Mouse (Mus musculus): ENCODE data around the gene S1pr4. TPM values are rescaled to one million over a fixed set of nuclear protein-coding genes. Genes with fewer than 3 reads are reported as not detected.

The S1pr4 gene
- total and polyA plus RNA-seq, 3 experiments: 0.81 to 3.1 (median 1.1) TPM

DNA sequence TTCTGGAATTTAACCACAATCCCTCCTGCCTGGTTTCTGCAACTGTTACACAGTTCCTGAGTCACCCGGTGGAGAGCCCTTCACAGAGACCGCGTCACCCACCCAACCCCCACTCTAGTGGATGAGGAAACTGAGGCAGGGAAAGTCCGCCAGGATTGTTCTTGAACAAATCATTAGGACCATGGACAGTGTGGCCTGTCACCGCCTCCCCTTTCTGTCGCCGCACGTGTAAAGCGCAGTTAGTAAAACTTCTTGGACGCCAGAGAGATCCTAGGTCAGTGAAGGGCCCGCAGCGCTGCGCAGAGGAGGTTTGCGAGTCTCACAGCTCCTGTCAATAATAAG lies 47.0 kb downstream of the S1pr4 start:
- intact Hi-C loops (cut with DNase I): loop anchor here (5.0 kb wide), 1 partner anchor 166 kb away; no protein-coding TSS in a partner anchor
- Histone ChIP-seq H3K4me1 (ENCODE audit: control insufficient read depth, insufficient read depth, low read length) (no peaks in the 10 kb centered on the region), H3K9ac (ENCODE audit: low read depth, low read length) (no peak overlapping the region), H3K79me2 (replicated peaks; ENCODE audit: control insufficient read depth, insufficient read depth, low read length) (no peaks in the 10 kb centered on the region), H3K4me3 (no peak overlapping the region), H3K36me3 (ENCODE audit: control insufficient read depth, insufficient read depth, low read length) (no peaks in the 10 kb centered on the region), H3K27me3 (ENCODE audit: control insufficient read depth, insufficient read depth, low read length) (peaks cover 17% of the 10 kb centered on the region), H3K27ac (no peak overlapping the region)
- TF ChIP-seq POLR2A (IDR thresholded peaks at IDR 0.05; ENCODE audit: insufficient read depth, low read depth, low read length) (no peak), EP300 (IDR thresholded peaks at IDR 0.05; ENCODE audit: insufficient read depth, low read depth, low read length) (no peak), CTCF (IDR thresholded peaks at IDR 0.05) (no peak)
- no peak for DNase-seq
- 4% methylated on average over 14 of the region's 14 CpGs for WGBS

DNA sequence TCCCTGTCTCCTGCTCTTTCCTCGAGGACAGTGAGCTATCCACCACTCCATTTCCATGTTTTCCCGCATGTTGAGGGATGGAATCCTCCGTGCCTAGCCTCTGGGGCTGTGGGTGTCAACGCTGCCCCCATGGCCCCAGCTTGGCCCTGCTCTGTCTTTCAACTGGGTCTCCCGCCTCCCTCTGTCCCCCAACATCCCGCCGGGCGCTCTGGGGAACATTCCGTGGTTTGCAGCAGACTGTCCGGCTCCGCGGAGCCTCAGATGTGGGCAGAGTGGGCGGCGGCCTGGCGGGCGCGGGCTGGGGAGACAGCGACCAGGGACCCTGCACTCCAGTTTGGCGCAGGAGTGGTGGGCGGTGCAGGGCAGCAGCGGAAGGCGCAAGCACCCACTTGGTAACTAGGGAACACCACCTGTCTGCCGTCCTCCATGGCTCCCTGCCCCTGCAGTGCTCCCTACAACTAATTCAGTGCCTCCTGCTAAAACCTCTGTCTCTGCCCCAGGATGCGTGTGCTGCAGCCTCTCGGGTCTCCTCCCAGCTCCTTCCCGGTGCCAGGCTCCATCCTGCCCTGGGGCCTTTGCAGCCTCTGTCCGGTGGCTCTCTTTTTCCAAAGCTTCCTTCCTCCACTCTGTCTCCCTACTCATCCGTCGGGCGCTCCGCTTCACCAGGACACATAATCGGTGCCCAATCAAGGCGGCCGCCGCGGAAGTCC lies 47.5 kb downstream of the S1pr4 start:
- no peak for DNase-seq
- H3K4me1 ChIP-seq (ENCODE audit: control insufficient read depth, insufficient read depth, low read length): no peaks in the 10 kb centered on the region
- H3K27me3 ChIP-seq (ENCODE audit: control insufficient read depth, insufficient read depth, low read length): peaks cover 17% of the 10 kb centered on the region
- no peaks in the 10 kb centered on the region for H3K36me3 ChIP-seq (ENCODE audit: control insufficient read depth, insufficient read depth, low read length)
- H3K27ac ChIP-seq: no peak overlapping the region
- H3K4me3 ChIP-seq: no peak overlapping the region
- intact Hi-C loops (cut with DNase I): loop anchor here (5.0 kb wide), 1 partner anchor 165 kb away; no protein-coding TSS in a partner anchor
- no peaks in the 10 kb centered on the region for H3K79me2 ChIP-seq (replicated peaks; ENCODE audit: control insufficient read depth, insufficient read depth, low read length)
- TF ChIP-seq EP300 (IDR thresholded peaks at IDR 0.05; ENCODE audit: insufficient read depth, low read depth, low read length): no peak
- no peak for TF ChIP-seq POLR2A (IDR thresholded peaks at IDR 0.05; ENCODE audit: insufficient read depth, low read depth, low read length)
- no peak for TF ChIP-seq CTCF (IDR thresholded peaks at IDR 0.05)
- no peak overlapping the region for H3K9ac ChIP-seq (ENCODE audit: low read depth, low read length)
- WGBS: 4% methylated on average over 36 of the region's 36 CpGs

DNA sequence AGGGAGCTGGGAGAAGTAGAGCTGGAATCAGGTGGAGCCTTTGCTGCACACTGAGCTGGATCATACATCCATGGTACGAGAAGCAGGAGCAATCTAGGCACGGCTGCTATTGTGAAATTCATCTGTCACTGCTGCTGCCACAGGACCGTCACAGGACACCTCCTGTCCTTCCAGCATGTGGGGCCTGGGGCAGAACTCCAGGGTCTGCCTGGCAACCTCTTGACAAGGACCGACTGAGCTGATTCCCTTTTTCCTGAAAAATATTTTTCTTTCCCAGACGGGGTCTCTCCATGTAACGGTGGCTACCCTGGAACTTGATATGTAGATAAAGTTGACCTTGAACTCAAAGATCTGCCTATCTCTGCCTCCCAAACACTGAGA lies 48.6 kb downstream of the S1pr4 start:
- 24% methylated on average over 6 of the region's 6 CpGs for WGBS

DNA sequence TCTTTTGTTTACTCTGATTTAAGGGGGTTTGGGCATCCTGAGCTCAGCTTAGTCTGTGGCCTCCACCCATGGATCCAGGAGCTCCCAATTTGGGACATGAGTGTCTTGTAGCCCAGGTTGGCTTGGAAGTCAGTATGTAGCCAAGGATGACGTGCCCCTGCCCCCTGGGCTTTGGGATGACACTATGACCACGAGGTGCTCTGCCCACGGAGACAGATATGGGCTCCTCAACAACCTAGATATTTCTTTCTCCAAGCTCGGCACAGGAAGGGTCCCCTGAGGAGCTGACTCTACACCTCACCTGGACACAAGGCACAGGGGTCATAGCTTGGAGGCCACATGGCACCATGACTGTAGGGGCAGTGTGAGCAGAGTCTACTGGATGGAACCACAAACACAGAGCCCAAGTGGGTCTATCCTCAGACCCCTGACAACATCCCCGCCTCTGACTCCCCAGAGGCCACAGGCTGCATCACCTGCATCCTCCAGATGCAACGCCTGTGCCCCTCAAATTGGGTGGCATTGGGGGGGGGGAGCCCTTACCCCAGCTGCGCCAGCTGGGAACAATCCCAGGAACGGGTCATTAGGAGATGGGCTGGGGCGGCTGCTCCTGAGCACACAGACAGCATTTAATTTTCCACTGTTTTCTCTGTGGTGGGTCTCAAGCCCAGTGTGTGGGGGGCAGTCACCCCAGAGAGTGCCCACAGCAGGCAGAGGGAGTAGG lies 49.1 kb downstream of the S1pr4 start:
- Histone ChIP-seq H3K9ac (ENCODE audit: low read depth, low read length) (no peak overlapping the region), H3K27ac (no peak overlapping the region), H3K79me2 (replicated peaks; ENCODE audit: control insufficient read depth, insufficient read depth, low read length) (no peaks in the 10 kb centered on the region), H3K27me3 (ENCODE audit: control insufficient read depth, insufficient read depth, low read length) (peaks cover 17% of the 10 kb centered on the region), H3K4me1 (ENCODE audit: control insufficient read depth, insufficient read depth, low read length) (no peaks in the 10 kb centered on the region), H3K4me3 (no peak overlapping the region), H3K36me3 (ENCODE audit: control insufficient read depth, insufficient read depth, low read length) (no peaks in the 10 kb centered on the region)
- DNase-seq: no peak
- no peak for TF ChIP-seq EP300 (IDR thresholded peaks at IDR 0.05; ENCODE audit: insufficient read depth, low read depth, low read length)
- TF ChIP-seq CTCF (IDR thresholded peaks at IDR 0.05): no peak
- no peak for TF ChIP-seq POLR2A (IDR thresholded peaks at IDR 0.05; ENCODE audit: insufficient read depth, low read depth, low read length)
- intact Hi-C loops (cut with DNase I): loop anchor here (1.0 to 5.0 kb wide), 3 partner anchors 56 to 164 kb away; partner anchors contain the start of gene Gm48552
- WGBS: 60% methylated on average over 9 of the region's 9 CpGs

More for the DNA sequence above, 48.6 kb downstream of the S1pr4 start:
- Histone ChIP-seq H3K79me2 (replicated peaks; ENCODE audit: control insufficient read depth, insufficient read depth, low read length) (no peaks in the 10 kb centered on the region), H3K4me3 (no peak overlapping the region), H3K9ac (ENCODE audit: low read depth, low read length) (no peak overlapping the region), H3K36me3 (ENCODE audit: control insufficient read depth, insufficient read depth, low read length) (no peaks in the 10 kb centered on the region), H3K27ac (no peak overlapping the region), H3K4me1 (ENCODE audit: control insufficient read depth, insufficient read depth, low read length) (no peaks in the 10 kb centered on the region), H3K27me3 (ENCODE audit: control insufficient read depth, insufficient read depth, low read length) (peaks cover 17% of the 10 kb centered on the region)
- DNase-seq: no peak
- TF ChIP-seq CTCF (IDR thresholded peaks at IDR 0.05) (no peak), EP300 (IDR thresholded peaks at IDR 0.05; ENCODE audit: insufficient read depth, low read depth, low read length) (no peak), POLR2A (IDR thresholded peaks at IDR 0.05; ENCODE audit: insufficient read depth, low read depth, low read length) (no peak)
- intact Hi-C loops (cut with DNase I): loop anchor here (5.0 kb wide), 1 partner anchor 164 kb away; no protein-coding TSS in a partner anchor

DNA sequence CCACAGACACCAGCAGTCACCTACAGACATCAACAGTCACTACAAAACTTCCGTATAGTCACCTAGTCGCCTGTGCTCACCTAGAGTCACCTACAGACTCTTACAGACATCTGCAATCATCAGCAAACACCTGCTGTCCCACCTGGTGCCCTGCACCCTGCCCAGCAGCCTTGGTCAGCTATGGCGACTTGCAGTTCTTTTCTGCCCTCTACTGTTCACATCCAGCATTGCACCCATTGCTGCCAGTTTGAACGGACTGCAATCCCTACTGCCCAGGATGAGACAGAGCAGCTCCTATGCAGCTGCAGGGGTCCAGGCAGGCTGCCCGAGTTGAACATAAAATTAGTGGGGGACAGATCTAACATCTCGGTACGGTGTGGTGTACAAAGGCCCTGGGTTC lies 49.8 kb downstream of the S1pr4 start:
- H3K27me3 ChIP-seq (ENCODE audit: control insufficient read depth, insufficient read depth, low read length): peaks cover 17% of the 10 kb centered on the region
- no peaks in the 10 kb centered on the region for H3K79me2 ChIP-seq (replicated peaks; ENCODE audit: control insufficient read depth, insufficient read depth, low read length)
- H3K4me1 ChIP-seq (ENCODE audit: control insufficient read depth, insufficient read depth, low read length): no peaks in the 10 kb centered on the region
- H3K4me3 ChIP-seq: no peak overlapping the region
- peak; percentile 78 to 82 for DNase-seq
- no peaks in the 10 kb centered on the region for H3K36me3 ChIP-seq (ENCODE audit: control insufficient read depth, insufficient read depth, low read length)
- TF ChIP-seq EP300 (IDR thresholded peaks at IDR 0.05; ENCODE audit: insufficient read depth, low read depth, low read length) (peak; percentile 98), CTCF (IDR thresholded peaks at IDR 0.05) (no peak)
- intact Hi-C loops (cut with DNase I): loop anchor here (1.0 to 5.0 kb wide), 3 partner anchors 55 to 163 kb away; partner anchors contain the start of gene Gm48552
- H3K9ac ChIP-seq (ENCODE audit: low read depth, low read length): no peak overlapping the region
- WGBS: under 1% methylated on average over 7 of the region's 7 CpGs
- no peak overlapping the region for H3K27ac ChIP-seq

Small RNA genes within 50 kb of the gene (microRNA-seq; reads per million reads assigned to microRNA genes)
- gene Gm25595: 0 reads per million in 2 experiments

Other genes starting within 250 kb of the S1pr4 start
- under 1 TPM; 0.48 to 0.86 TPM for gene Matk, start 247.2 kb downstream of the S1pr4 start, total RNA-seq (2021)
- 0.97 and 1.5 TPM in 2 replicates for gene Matk, start 247.2 kb downstream of the S1pr4 start, polyA plus RNA-seq (2012; rRNA removed)
- gene Mrpl54, start 233.2 kb downstream of the S1pr4 start, total RNA-seq (2021): 100 to 1,000 TPM in 1 of 2 experiments, 10 to 100 TPM in 1; 85.7 to 101 TPM
- 66.7 and 93.2 TPM in 2 replicates for gene Mrpl54, start 233.2 kb downstream of the S1pr4 start, polyA plus RNA-seq (2012; rRNA removed)
- gene Apba3, start 233.2 kb downstream of the S1pr4 start, total RNA-seq (2021): 100 to 1,000 TPM; 111 to 123 TPM
- gene Apba3, start 233.2 kb downstream of the S1pr4 start, polyA plus RNA-seq (2012; rRNA removed): 151 TPM in 2 replicates
- gene Tjp3, start 208.6 kb downstream of the S1pr4 start, total RNA-seq (2021): not detected
- gene Tjp3, start 208.6 kb downstream of the S1pr4 start, polyA plus RNA-seq (2012; rRNA removed): 0.12 and 0.78 TPM in 2 replicates
- gene Pip5k1c, start 207.2 kb downstream of the S1pr4 start, total RNA-seq (2021): 10 to 100 TPM; 27.0 to 28.0 TPM
- 37.5 and 44.2 TPM in 2 replicates for gene Pip5k1c, start 207.2 kb downstream of the S1pr4 start, polyA plus RNA-seq (2012; rRNA removed)
- 10 to 100 TPM; 16.1 to 18.0 TPM for gene Cactin, start 179.0 kb downstream of the S1pr4 start, total RNA-seq (2021)
- gene Cactin, start 179.0 kb downstream of the S1pr4 start, polyA plus RNA-seq (2012; rRNA removed): 15.4 and 18.0 TPM in 2 replicates
- gene Tbxa2r, start 171.4 kb downstream of the S1pr4 start, total RNA-seq (2021): 1 to 10 TPM; 3.8 to 4.1 TPM
- gene Tbxa2r, start 171.4 kb downstream of the S1pr4 start, polyA plus RNA-seq (2012; rRNA removed): 7.1 and 8.7 TPM in 2 replicates
- gene Gipc3, start 156.9 kb downstream of the S1pr4 start, total RNA-seq (2021): 1 to 10 TPM; 5.5 to 6.4 TPM
- gene Gipc3, start 156.9 kb downstream of the S1pr4 start, polyA plus RNA-seq (2012; rRNA removed): 4.7 and 4.8 TPM in 2 replicates
- 10 to 100 TPM; 55.6 to 58.1 TPM for gene Hmg20b, start 149.7 kb downstream of the S1pr4 start, total RNA-seq (2021)
- 44.3 and 54.9 TPM in 2 replicates for gene Hmg20b, start 149.7 kb downstream of the S1pr4 start, polyA plus RNA-seq (2012; rRNA removed)
- 10 to 100 TPM; 10.6 to 11.1 TPM for gene Mfsd12, start 142.6 kb downstream of the S1pr4 start, total RNA-seq (2021)
- 9.6 and 10.5 TPM in 2 replicates for gene Mfsd12, start 142.6 kb downstream of the S1pr4 start, polyA plus RNA-seq (2012; rRNA removed)
- gene 4930404N11Rik, start 134.3 kb downstream of the S1pr4 start, total RNA-seq (2021): 1 to 10 TPM in 1 of 2 experiments, under 1 TPM in 1; 0.64 to 1.1 TPM
- gene 4930404N11Rik, start 134.3 kb downstream of the S1pr4 start, polyA plus RNA-seq (2012; rRNA removed): 0.32 and 1.2 TPM in 2 replicates
- 10 to 100 TPM; 29.9 to 31.5 TPM for gene Fzr1, start 121.6 kb downstream of the S1pr4 start, total RNA-seq (2021)
- gene Fzr1, start 121.6 kb downstream of the S1pr4 start, polyA plus RNA-seq (2012; rRNA removed): 49.3 and 56.1 TPM in 2 replicates
- gene Dohh, start 115.7 kb downstream of the S1pr4 start, total RNA-seq (2021): 10 to 100 TPM; 46.6 to 53.8 TPM
- 48.5 and 56.9 TPM in 2 replicates for gene Dohh, start 115.7 kb downstream of the S1pr4 start, polyA plus RNA-seq (2012; rRNA removed)
- 1 to 10 TPM in 1 of 2 experiments, under 1 TPM in 1; 0.73 to 1.9 TPM for gene Gm48551, start 115.7 kb downstream of the S1pr4 start, total RNA-seq (2021)
- 2.1 and 3.5 TPM in 2 replicates for gene Gm48551, start 115.7 kb downstream of the S1pr4 start, polyA plus RNA-seq (2012; rRNA removed)
- 1 to 10 TPM in 1 of 2 experiments, not detected in 1; 1.2 TPM for gene Gm48552, start 111.1 kb downstream of the S1pr4 start, total RNA-seq (2021)
- gene Gm48552, start 111.1 kb downstream of the S1pr4 start, polyA plus RNA-seq (2012; rRNA removed): 0.88 and 1.2 TPM in 2 replicates
- 1 to 10 TPM; 2.0 to 2.3 TPM for gene Smim24, start 107.1 kb downstream of the S1pr4 start, total RNA-seq (2021)
- gene Smim24, start 107.1 kb downstream of the S1pr4 start, polyA plus RNA-seq (2012; rRNA removed): 8.3 and 8.6 TPM in 2 replicates
- gene Nfic, start 44.5 kb downstream of the S1pr4 start, total RNA-seq (2021): 100 to 1,000 TPM in 1 of 2 experiments, 10 to 100 TPM in 1; 94.2 to 104 TPM
- gene Nfic, start 44.5 kb downstream of the S1pr4 start, polyA plus RNA-seq (2012; rRNA removed): 59.9 and 80.1 TPM in 2 replicates
- under 1 TPM in 1 of 2 experiments, not detected in 1; 0.16 TPM for gene Celf5, start 17.4 kb downstream of the S1pr4 start, total RNA-seq (2021)
- 0.39 and 0.73 TPM in 2 replicates for gene Celf5, start 17.4 kb downstream of the S1pr4 start, polyA plus RNA-seq (2012; rRNA removed)
- gene Ncln, start 3.7 kb downstream of the S1pr4 start, total RNA-seq (2021): 10 to 100 TPM; 68.6 to 74.2 TPM
- 107 and 116 TPM in 2 replicates for gene Ncln, start 3.7 kb downstream of the S1pr4 start, polyA plus RNA-seq (2012; rRNA removed)
- 1 to 10 TPM; 1.1 to 1.5 TPM for gene Gna15, start 24.1 kb upstream of the S1pr4 start, total RNA-seq (2021)
- gene Gna15, start 24.1 kb upstream of the S1pr4 start, polyA plus RNA-seq (2012; rRNA removed): 1.1 and 1.2 TPM in 2 replicates
- gene Gna11, start 45.1 kb upstream of the S1pr4 start, total RNA-seq (2021): 10 to 100 TPM; 46.6 to 53.5 TPM
- 68.0 and 81.9 TPM in 2 replicates for gene Gna11, start 45.1 kb upstream of the S1pr4 start, polyA plus RNA-seq (2012; rRNA removed)
- gene Aes, start 59.4 kb upstream of the S1pr4 start, total RNA-seq (2021): 1,000 to 10,000 TPM in 1 of 2 experiments, 100 to 1,000 TPM in 1; 982 to 1,113 TPM
- 2,586 and 3,063 TPM in 2 replicates for gene Aes, start 59.4 kb upstream of the S1pr4 start, polyA plus RNA-seq (2012; rRNA removed)
- gene Tle2, start 74.4 kb upstream of the S1pr4 start, total RNA-seq (2021): 1 to 10 TPM; 6.8 to 7.4 TPM
- 40.9 and 43.8 TPM in 2 replicates for gene Tle2, start 74.4 kb upstream of the S1pr4 start, polyA plus RNA-seq (2012; rRNA removed)
- gene Tle6, start 100.9 kb upstream of the S1pr4 start, total RNA-seq (2021): 1 to 10 TPM; 5.1 to 7.7 TPM
- 19.0 and 20.1 TPM in 2 replicates for gene Tle6, start 100.9 kb upstream of the S1pr4 start, polyA plus RNA-seq (2012; rRNA removed)
- gene BC025920, start 106.1 kb upstream of the S1pr4 start, total RNA-seq (2021): 1 to 10 TPM; 2.5 to 3.7 TPM
- gene BC025920, start 106.1 kb upstream of the S1pr4 start, polyA plus RNA-seq (2012; rRNA removed): 1.9 and 2.5 TPM in 2 replicates
- 1 to 10 TPM; 7.0 to 7.9 TPM for gene Sirt6, start 127.7 kb upstream of the S1pr4 start, total RNA-seq (2021)
- gene Sirt6, start 127.7 kb upstream of the S1pr4 start, polyA plus RNA-seq (2012; rRNA removed): 11.5 and 15.4 TPM in 2 replicates
- 1 to 10 TPM; 7.8 to 7.9 TPM for gene Ankrd24, start 128.4 kb upstream of the S1pr4 start, total RNA-seq (2021)
- gene Ankrd24, start 128.4 kb upstream of the S1pr4 start, polyA plus RNA-seq (2012; rRNA removed): 33.7 and 46.5 TPM in 2 replicates
- gene Gm10778, start 148.9 kb upstream of the S1pr4 start, total RNA-seq (2021): 1 to 10 TPM; 2.1 to 2.4 TPM
- 0.59 and 1.2 TPM in 2 replicates for gene Gm10778, start 148.9 kb upstream of the S1pr4 start, polyA plus RNA-seq (2012; rRNA removed)
- gene Zfp433, start 204.7 kb upstream of the S1pr4 start, total RNA-seq (2021): 1 to 10 TPM; 3.7 to 5.7 TPM
- gene Zfp433, start 204.7 kb upstream of the S1pr4 start, polyA plus RNA-seq (2012; rRNA removed): 0.62 and 3.1 TPM in 2 replicates